Mouse (Mus musculus) kidney, embryonic 14.5 days (tissue): ENCODE results near the gene Olfr692. TPM values are rescaled to one million over a fixed set of nuclear protein-coding genes. Genes with fewer than 3 reads are reported as not detected.
"Not testable (repeated sequence)": the region's sequence is repeated elsewhere in the genome, so short reads cannot be mapped to it uniquely, and the experiment has no call there.

Experiments used
- ATAC-seq: fragments of 200-750 bp; cut with Nextera tagmentation; 2 replicates; pipeline ENCODE4 v1.8.0; 2017; ENCODE audit warnings: moderate number of reproducible peaks, mild to moderate bottlenecking, moderate TSS enrichment, moderate library complexity; ENCODE audit not compliant: low FRiP score, low TSS enrichment
- H3K27ac ChIP-seq: fragments of 300-500 bp; sonication (generic); 2 replicates; pipeline ENCODE4 v1.5.1; 2014; ENCODE audit warnings: low read depth, mild to moderate bottlenecking, low read length, moderate library complexity, mixed read lengths
- H3K27me3 ChIP-seq: fragments of 300-500 bp; sonication (generic); 2 replicates; pipeline ENCODE4 v1.6.1; 2014; ENCODE audit warnings: mild to moderate bottlenecking, low read length; ENCODE audit not compliant: control insufficient read depth, insufficient read depth
- H3K36me3 ChIP-seq: fragments of 300-500 bp; sonication (generic); 2 replicates; pipeline ENCODE4 v1.6.1; 2014; ENCODE audit warnings: low read length, mixed read lengths; ENCODE audit not compliant: control insufficient read depth, insufficient read depth
- H3K4me1 ChIP-seq: fragments of 300-500 bp; sonication (generic); 2 replicates; pipeline ENCODE4 v1.6.1; 2014; ENCODE audit warnings: low read length, mixed read lengths; ENCODE audit not compliant: control insufficient read depth, insufficient read depth
- H3K4me2 ChIP-seq: fragments of 300-500 bp; sonication (generic); replicated peaks from 2 replicates; pipeline ENCODE4 v1.6.1; 2014; ENCODE audit warnings: low read depth, mild to moderate bottlenecking, low read length
- H3K4me3 ChIP-seq: fragments of 300-500 bp; sonication (generic); 2 replicates; pipeline ENCODE4 v1.5.1; 2014; ENCODE audit warnings: mild to moderate bottlenecking, low read length
- H3K9ac ChIP-seq: fragments of 300-500 bp; sonication (generic); 2 replicates; pipeline ENCODE4 v1.6.1; 2014; ENCODE audit warnings: low read depth, mild to moderate bottlenecking, low read length, moderate library complexity
- H3K9me3 ChIP-seq: fragments of 300-500 bp; sonication (generic); 2 replicates; pipeline ENCODE4 v1.6.1; 2016; ENCODE audit warnings: low read length; ENCODE audit not compliant: control insufficient read depth
- WGBS: fragments of 180-500 bp; shearing (Covaris S2); extraction: QIAGEN DNeasy Blood & Tissue Kit; methylation state at CpG from one replicate; pipeline ENCODE4 v1.1.7; 2014; 5-methylcytosine and 5-hydroxymethylcytosine counted together
- polyA plus RNA-seq: library from polyadenylated mRNA; unstranded; fragments of >200 nt; fragmentation: Nextera tagmentation; extraction: Ambion mirVana; gene quantifications from 2 replicates; pipeline ENCODE4 v1.2.1, GENCODE M21; 2014

Olfr692 gene
- not detected in 2 replicates for polyA plus RNA-seq

DNA sequence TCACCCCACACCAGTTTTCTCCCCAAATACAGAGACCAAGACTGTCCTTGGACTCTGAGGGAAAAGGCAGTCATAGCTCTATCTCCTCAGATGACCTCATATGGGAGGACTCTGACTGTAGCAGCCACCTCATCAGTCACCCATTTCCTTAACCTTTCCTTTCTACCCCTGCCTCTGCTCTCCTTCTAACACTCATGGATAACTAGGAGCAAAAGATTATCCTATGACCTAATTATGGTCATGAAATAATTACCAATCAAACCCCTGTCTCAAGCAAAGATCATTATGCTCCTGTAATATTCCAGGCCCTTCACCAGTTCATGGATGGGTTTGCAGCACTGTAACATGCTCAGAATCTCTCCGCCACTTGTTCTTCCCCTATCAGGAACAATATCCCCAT lies at the start of gene Olfr692:
TSS of gene Olfr692 (plus strand) at position 301 of the 400 bp plus-strand sequence.
- H3K4me3 ChIP-seq, result no peak within 1 kb of the TSS
- no peak within 1 kb of the TSS for H3K9ac ChIP-seq
- H3K4me1 ChIP-seq, result no peaks in the 10 kb centered on the region
- H3K9me3 ChIP-seq, result no peaks in the 10 kb centered on the region
- no peaks in the 10 kb centered on the region for H3K27me3 ChIP-seq
- no peak within 1 kb of the TSS for H3K4me2 ChIP-seq
- WGBS, result 83% methylated on average over 1 of the region's 1 CpGs
- no peak within 1 kb of the TSS for H3K27ac ChIP-seq
- no peak for ATAC-seq
- peaks cover 5% of the 10 kb centered on the region; the same call in 1 of the 2 replicates for H3K36me3 ChIP-seq

GRCm38 (mm10) chr7:105325302-105325701 lies 42.7 kb upstream of the Olfr692 start:
- H3K4me3 ChIP-seq, result no peak overlapping the region
- no peak for ATAC-seq
- H3K27ac ChIP-seq, result no peak overlapping the region
- no peaks in the 10 kb centered on the region for H3K9me3 ChIP-seq
- H3K9ac ChIP-seq, result no peak overlapping the region
- no peaks in the 10 kb centered on the region for H3K36me3 ChIP-seq
- no peaks in the 10 kb centered on the region for H3K27me3 ChIP-seq
- 85% methylated on average over 2 of the region's 2 CpGs for WGBS
- H3K4me1 ChIP-seq, result no peaks in the 10 kb centered on the region
- H3K4me2 ChIP-seq, result no peak overlapping the region

DNA sequence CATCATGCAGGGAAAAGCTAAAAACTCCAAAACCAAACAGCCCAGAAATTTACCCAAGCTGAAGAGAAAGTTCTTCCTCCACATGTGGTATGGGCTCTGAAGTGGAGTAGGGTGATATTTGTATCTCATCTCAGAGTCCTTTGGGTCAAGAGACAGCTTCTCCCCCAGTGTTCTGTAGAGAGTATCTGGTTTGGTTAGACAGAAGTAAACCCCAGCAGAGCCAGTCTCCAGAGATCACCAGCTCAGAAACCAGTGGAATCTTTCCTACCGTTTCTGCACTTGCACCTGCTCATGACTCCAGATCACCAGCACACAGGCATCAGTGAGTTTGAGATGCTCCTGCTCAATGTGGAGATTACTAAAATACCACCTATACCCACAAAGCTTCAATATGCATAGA lies 34.0 kb upstream of the Olfr692 start, which contains the start of gene Olfr690:
TSS of gene Olfr690 (minus strand) at position 101 of the 400 bp plus-strand sequence.
- Histone ChIP-seq H3K4me2 (no peak within 1 kb of the TSS), H3K36me3 (no peaks in the 10 kb centered on the region), H3K9ac (no peak within 1 kb of the TSS), H3K27me3 (no peaks in the 10 kb centered on the region), H3K4me3 (no peak within 1 kb of the TSS), H3K4me1 (no peaks in the 10 kb centered on the region), H3K27ac (no peak within 1 kb of the TSS), H3K9me3 (no peaks in the 10 kb centered on the region)
- no peak for ATAC-seq
- 82% methylated on average over 1 of the region's 1 CpGs for WGBS

DNA sequence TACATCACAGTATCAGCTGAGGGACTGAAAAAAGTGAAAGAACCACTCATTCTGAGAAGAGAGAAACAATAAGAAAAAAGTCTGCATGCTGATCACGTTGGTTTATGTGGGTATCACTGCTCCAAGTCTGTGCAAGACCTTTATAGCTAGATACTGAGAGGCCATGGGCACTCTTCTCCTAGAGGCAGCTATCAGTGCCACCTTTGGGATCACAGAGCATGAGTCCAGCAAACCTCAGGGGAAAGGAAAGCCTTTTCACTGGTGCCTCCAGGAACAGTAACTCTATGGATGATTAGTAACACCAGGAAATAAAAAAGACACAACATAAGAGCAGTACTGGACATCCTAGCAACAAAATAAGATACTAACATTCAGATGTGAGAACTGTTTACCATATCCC lies 25.9 kb upstream of the Olfr692 start, which contains the start of gene Olfr691:
TSS of gene Olfr691 (minus strand) at position 101 of the 400 bp plus-strand sequence.
- ATAC-seq, result no peak
- Histone ChIP-seq H3K4me2 (no peak within 1 kb of the TSS), H3K27ac (no peak within 1 kb of the TSS), H3K9ac (no peak within 1 kb of the TSS), H3K9me3 (no peaks in the 10 kb centered on the region), H3K4me1 (no peaks in the 10 kb centered on the region), H3K4me3 (no peak within 1 kb of the TSS), H3K27me3 (no peaks in the 10 kb centered on the region), H3K36me3 (no peaks in the 10 kb centered on the region)
- WGBS, result 51% methylated on average over 1 of the region's 1 CpGs

DNA sequence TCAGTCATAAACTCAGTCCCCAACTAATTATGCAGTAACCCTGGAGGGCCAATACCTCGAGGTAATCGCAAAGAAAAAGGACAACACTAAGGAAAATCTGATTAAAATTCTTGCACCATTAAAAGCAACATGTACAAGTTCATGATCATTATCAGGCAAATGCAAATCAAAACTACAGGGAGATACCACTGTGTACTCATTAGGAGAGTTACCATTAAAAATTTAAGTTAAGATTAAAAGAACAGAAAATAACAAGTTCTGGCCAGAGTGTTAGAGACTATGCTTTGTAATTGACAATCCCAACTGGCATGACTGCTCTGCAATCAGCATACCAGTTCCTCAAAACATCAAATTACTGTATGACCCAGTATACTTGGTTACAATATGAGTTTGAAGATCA lies 25.3 kb upstream of the Olfr692 start:
- no peak for ATAC-seq
- H3K27ac ChIP-seq, result no peak overlapping the region

GRCm38 (mm10) chr7:105356064-105356463 lies 12.0 kb upstream of the Olfr692 start:
- not testable (repeated sequence) for ATAC-seq, H3K36me3 ChIP-seq, H3K27me3 ChIP-seq, H3K9ac ChIP-seq, H3K4me2 ChIP-seq, H3K9me3 ChIP-seq, H3K4me3 ChIP-seq, H3K27ac ChIP-seq, H3K4me1 ChIP-seq
- no CpG with 5 or more reads among the region's 5 CpGs for WGBS

More for the DNA sequence above, 25.3 kb upstream of the Olfr692 start:
- H3K9me3 ChIP-seq, result no peaks in the 10 kb centered on the region
- no peak overlapping the region for H3K4me3 ChIP-seq
- H3K36me3 ChIP-seq, result no peaks in the 10 kb centered on the region
- no peaks in the 10 kb centered on the region for H3K4me1 ChIP-seq
- 77% methylated on average over 2 of the region's 2 CpGs for WGBS
- H3K27me3 ChIP-seq, result no peaks in the 10 kb centered on the region
- no peak overlapping the region for H3K9ac ChIP-seq
- no peak overlapping the region for H3K4me2 ChIP-seq

DNA sequence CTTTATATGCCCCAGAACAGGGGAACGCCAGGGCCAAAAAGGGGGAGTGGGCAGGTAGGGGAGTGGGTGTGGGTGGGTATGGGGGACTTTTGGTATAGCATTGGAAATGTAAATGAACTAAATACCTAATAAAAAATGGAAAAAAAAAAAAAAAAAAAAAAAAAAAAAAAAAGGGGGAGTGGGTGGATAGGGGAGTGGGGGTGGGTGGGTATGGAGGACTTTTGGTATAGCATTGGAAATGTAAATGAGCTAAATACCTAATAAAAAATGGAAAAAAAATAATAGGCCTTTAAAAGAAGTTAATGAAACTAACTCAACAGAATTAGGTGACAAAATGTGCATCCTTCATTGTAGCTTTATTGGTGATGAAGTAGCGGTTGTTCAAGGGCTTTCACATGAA lies 11.5 kb upstream of the Olfr692 start:
- not testable (repeated sequence) for H3K27ac ChIP-seq

DNA sequence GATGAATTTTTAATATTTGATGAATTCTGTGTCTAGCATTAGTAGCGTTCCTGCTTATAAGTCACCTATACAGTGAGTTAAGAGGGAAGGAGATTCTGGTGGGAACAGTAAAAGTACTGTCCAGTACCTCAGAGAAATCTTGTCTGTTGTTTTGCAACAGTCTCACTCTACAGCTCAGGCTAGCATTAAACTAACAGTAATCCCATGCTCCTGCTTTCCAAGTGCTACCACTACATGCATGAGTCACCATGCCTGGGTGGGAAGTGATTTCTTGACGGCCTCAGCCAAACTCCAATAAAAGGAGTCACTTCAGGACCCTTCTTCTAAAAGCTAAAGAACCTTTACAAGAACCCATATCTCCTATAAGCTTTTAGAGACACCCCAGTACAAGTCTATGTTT lies 6.3 kb upstream of the Olfr692 start:
- no peak overlapping the region for H3K4me2 ChIP-seq
- no peaks in the 10 kb centered on the region for H3K36me3 ChIP-seq
- no peak overlapping the region for H3K27ac ChIP-seq
- no peak overlapping the region for H3K4me3 ChIP-seq
- H3K27me3 ChIP-seq, result no peaks in the 10 kb centered on the region
- no peak overlapping the region for H3K9ac ChIP-seq
- 81% methylated on average over 2 of the region's 2 CpGs for WGBS
- ATAC-seq, result no peak
- no peaks in the 10 kb centered on the region for H3K4me1 ChIP-seq
- no peaks in the 10 kb centered on the region for H3K9me3 ChIP-seq

More for the DNA sequence above, 11.5 kb upstream of the Olfr692 start:
- not testable (repeated sequence) for H3K9ac ChIP-seq, H3K4me1 ChIP-seq, H3K4me2 ChIP-seq, H3K36me3 ChIP-seq, H3K4me3 ChIP-seq, H3K9me3 ChIP-seq, H3K27me3 ChIP-seq, ATAC-seq
- 97% methylated on average over 1 of the region's 2 CpGs for WGBS

DNA sequence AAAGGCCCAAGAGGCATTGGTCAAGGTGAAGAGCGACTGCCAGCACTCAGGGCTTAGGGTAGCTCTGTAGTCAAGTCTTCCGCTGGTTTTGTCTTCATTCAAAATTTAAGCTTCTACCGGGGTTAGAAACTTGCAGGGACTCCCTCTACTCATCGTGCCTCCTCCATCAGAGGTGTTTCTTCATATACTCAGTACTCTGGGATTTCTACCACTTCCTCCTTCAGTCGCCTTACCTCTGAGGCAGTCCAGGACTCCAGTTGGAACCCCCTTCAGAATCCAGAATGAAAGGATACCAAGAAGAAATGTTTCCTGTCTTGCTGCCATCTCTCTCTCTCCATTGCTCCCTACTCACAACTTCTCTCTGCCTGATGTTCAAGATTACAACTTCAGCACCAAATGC lies 762 bp upstream of the Olfr692 start:
- no peak overlapping the region for H3K4me2 ChIP-seq
- 90% methylated on average over 5 of the region's 5 CpGs for WGBS
- no peak for ATAC-seq
- H3K9ac ChIP-seq, result no peak overlapping the region
- no peak overlapping the region for H3K27ac ChIP-seq
- H3K36me3 ChIP-seq, result 0 out of 2 replicates have a peak, but pooled peaks cover 2% of the 10 kb centered on the region
- no peaks in the 10 kb centered on the region for H3K9me3 ChIP-seq
- no peaks in the 10 kb centered on the region for H3K27me3 ChIP-seq
- H3K4me3 ChIP-seq, result no peak overlapping the region
- no peaks in the 10 kb centered on the region for H3K4me1 ChIP-seq
